Mouse (Mus musculus) cerebellum, adult 8-10 months (tissue): ENCODE measurements at regions not wholly inside any gene's neighbourhood (a gene's known extent, or its start where the extent isn't known, plus 50 kb on each side); places are given as distances from the start of the nearest gene placed in this dataset.

Experiments
- DNase-seq: peaks from one replicate; pipeline ENCODE4 v3.0.0; 2022

GRCm38 (mm10) chr15:11712481-11713274 lies 194.4 kb downstream of the Npr3 start:
- no peak for DNase-seq

- DNase-seq = no peak
These were observed 205.8 kb downstream of the Npr3 start for GRCm38 (mm10) chr15:11701246-11701645.

GRCm38 (mm10) chr15:11699929-11700328 lies 207.2 kb downstream of the Npr3 start:
- no peak for DNase-seq

GRCm38 (mm10) chr15:11697060-11697459 lies 210.0 kb downstream of the Npr3 start:
- no peak for DNase-seq

- no peak for DNase-seq
These were observed 213.3 kb downstream of the Npr3 start for GRCm38 (mm10) chr15:11693772-11694270.

- DNase-seq = no peak
These were observed 242.2 kb downstream of the Npr3 start for GRCm38 (mm10) chr15:11664839-11665379.

GRCm38 (mm10) chr15:11655168-11655567 lies 251.9 kb downstream of the Npr3 start:
- DNase-seq = no peak

- no peak for DNase-seq
These were observed 246.8 kb upstream of the Tars start for GRCm38 (mm10) chr15:11646241-11646640.

GRCm38 (mm10) chr15:11644779-11645178 lies 245.3 kb upstream of the Tars start:
- no peak for DNase-seq

GRCm38 (mm10) chr15:11630654-11631053 lies 231.2 kb upstream of the Tars start:
- no peak for DNase-seq

- no peak for DNase-seq
These were observed 227.0 kb upstream of the Tars start for GRCm38 (mm10) chr15:11626433-11626832.

GRCm38 (mm10) chr15:11612416-11612815 lies 213.0 kb upstream of the Tars start:
- no peak for DNase-seq

GRCm38 (mm10) chr15:11610043-11610670 lies 210.7 kb upstream of the Tars start:
- DNase-seq = no peak

- no peak for DNase-seq
These were observed 208.0 kb upstream of the Tars start for GRCm38 (mm10) chr15:11607489-11607888.

GRCm38 (mm10) chr15:11605677-11606076 lies 206.2 kb upstream of the Tars start:
- no peak for DNase-seq

- DNase-seq = no peak
These were observed 197.6 kb upstream of the Tars start for GRCm38 (mm10) chr15:11597021-11597420.

GRCm38 (mm10) chr15:11590542-11591116 lies 191.2 kb upstream of the Tars start:
- no peak for DNase-seq

- DNase-seq = no peak
These were observed 190.3 kb upstream of the Tars start for GRCm38 (mm10) chr15:11589795-11590194.

GRCm38 (mm10) chr15:11586384-11586783 lies 186.9 kb upstream of the Tars start:
- no peak for DNase-seq

GRCm38 (mm10) chr15:11584155-11584554 lies 184.7 kb upstream of the Tars start:
- no peak for DNase-seq

- no peak for DNase-seq
These were observed 178.9 kb upstream of the Tars start for GRCm38 (mm10) chr15:11578331-11578730.

- no peak for DNase-seq
These were observed 174.9 kb upstream of the Tars start for GRCm38 (mm10) chr15:11574359-11574758.

GRCm38 (mm10) chr15:11573496-11573895 lies 174.0 kb upstream of the Tars start:
- DNase-seq = no peak

- no peak for DNase-seq
These were observed 172.6 kb upstream of the Tars start for GRCm38 (mm10) chr15:11572063-11572462.
